Mouse (Mus musculus) kidney, adult 2 months (tissue): ENCODE measurements around the gene Rimbp2.

Experiments used
- CTCF ChIP-seq: fragments of 200-500 bp; conservative IDR thresholded peaks from 2 replicates; pipeline ENCODE4 v1.5.1; 2011; ENCODE audit warnings: low read depth, mild to moderate bottlenecking, control low read depth, low read length, moderate library complexity, mixed read lengths; ENCODE audit not compliant: insufficient read depth, insufficient read length
- POLR2A ChIP-seq: fragments of 200-500 bp; IDR thresholded peaks from one replicate; pipeline ENCODE4 v1.6.1; 2011; ENCODE audit warnings: low read depth, low read length, control low read depth

DNA sequence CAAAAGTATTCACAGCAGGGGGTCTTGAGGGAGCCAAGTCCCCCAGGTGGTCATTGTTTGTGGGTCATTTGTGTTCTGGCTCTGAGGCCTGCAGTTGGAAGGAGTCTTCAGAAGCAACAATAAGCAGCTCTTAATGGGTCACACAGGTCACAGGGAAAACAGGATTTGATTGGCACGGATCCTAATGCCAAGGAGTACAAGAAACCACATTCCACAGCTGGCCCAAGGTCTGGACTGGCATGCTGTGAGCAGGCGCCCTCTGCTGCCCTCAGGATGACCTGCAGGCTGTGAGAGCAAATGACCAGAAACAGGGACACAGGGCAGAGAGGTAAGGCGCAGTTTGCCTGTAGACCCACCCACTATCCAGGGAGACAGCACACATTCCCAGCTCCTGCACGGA is 23.0 kb upstream of the Rimbp2 start:
- TF ChIP-seq CTCF (peak; percentile 57; the same call in 1 of the 2 replicates), POLR2A (no peak)
